In genomic region chr14:114821098-114821594, GRCm38 (mm10) we compare ENCODE assay signal across 13 mouse cellular contexts.
A peak's percentile ranks its signal among the peaks of the same experiment; 100 is the strongest.
DNase-seq lines count a peak whose midpoint lies in the region; ATAC-seq lines count a peak whose summit lies in the region.
"Had no signal": no experiment of that assay in that cellular context is flagged by ENCODE, and none has a peak within 500 bp of the region (broad histone marks: within the 10 kb centered on the region; RNA-seq: fewer than 3 reads in every experiment).

No protein-coding gene starts in this region.

- H3K4me2 ChIP-seq in kidney, embryonic 14.5 days (replicated peaks; ENCODE audit: low read depth, low read length), result no peak overlapping the region
- no peak overlapping the region for H3K4me2 ChIP-seq in neural tube, embryonic 12.5 days (replicated peaks)
- H3K4me2 ChIP-seq: liver, embryonic 15.5 days had no signal

- H3K4me1 ChIP-seq in kidney, embryonic 14.5 days (ENCODE audit: control insufficient read depth, insufficient read depth, low read length), result peaks cover 4% of the 10 kb centered on the region; the same call in 1 of the 2 replicates
- H3K4me1 ChIP-seq in neural tube, embryonic 12.5 days, result peaks cover 7% of the 10 kb centered on the region
- H3K4me1 ChIP-seq: liver, embryonic 15.5 days had no signal

- H3K27me3 ChIP-seq in kidney, embryonic 14.5 days (ENCODE audit: control insufficient read depth, insufficient read depth, low read length), result no peaks in the 10 kb centered on the region
- H3K27me3 ChIP-seq in neural tube, embryonic 12.5 days (replicated peaks), result no peaks in the 10 kb centered on the region
- H3K27me3 ChIP-seq: liver, embryonic 15.5 days had no signal

- no peak overlapping the region for H3K4me3 ChIP-seq in kidney, embryonic 14.5 days (ENCODE audit: low read length)
- no peak overlapping the region for H3K4me3 ChIP-seq in neural tube, embryonic 12.5 days
- H3K4me3 ChIP-seq: liver, embryonic 15.5 days had no signal

- peak; percentile 76; the same call in 1 of the 2 replicates for ATAC-seq in kidney, embryonic 14.5 days (ENCODE audit: low FRiP score, low TSS enrichment)
- peak; percentile 84 for ATAC-seq in neural tube, embryonic 12.5 days (ENCODE audit: low FRiP score, low read depth)

- no peak for DNase-seq in kidney, adult 11 months
- DNase-seq in embryo, embryonic 10.5 days (ENCODE audit: low spot score), result peak; percentile 83
- peak; percentile 58 for DNase-seq in forelimb bud, embryonic 11.5 days (ENCODE audit: low read depth, low spot score)
- no peak for DNase-seq in spleen, postnatal 14 days (ENCODE audit: low spot score in 2 of 2)
- no peak for DNase-seq in cerebellum, postnatal 10 days
- DNase-seq in left cerebral cortex, adult 18-20 months (ENCODE audit: low spot score in 2 of 2), result no peak
- DNase-seq: adrenal gland, adult 2 months; cerebellum, adult 2 months; kidney, adult 18-20 months; thymus, adult 18-20 months had no signal

- H3K9ac ChIP-seq in kidney, embryonic 14.5 days (ENCODE audit: low read depth, low read length), result no peak overlapping the region
- H3K9ac ChIP-seq in neural tube, embryonic 12.5 days, result no peak overlapping the region
- H3K9ac ChIP-seq: liver, embryonic 15.5 days had no signal

- H3K36me3 ChIP-seq in kidney, embryonic 14.5 days (ENCODE audit: control insufficient read depth, insufficient read depth, low read length), result no peaks in the 10 kb centered on the region
- H3K36me3 ChIP-seq in neural tube, embryonic 12.5 days, result no peaks in the 10 kb centered on the region
- H3K36me3 ChIP-seq: liver, embryonic 15.5 days had no signal

- H3K27ac ChIP-seq in kidney, embryonic 14.5 days (ENCODE audit: low read depth, low read length), result 0 out of 2 replicates have a peak overlapping the region, but pooled peaks have one; percentile 2
- H3K27ac ChIP-seq in neural tube, embryonic 12.5 days, result peak overlapping the region; percentile 47; the same call in 1 of the 2 replicates
- H3K27ac ChIP-seq: liver, embryonic 15.5 days had no signal

- 25% methylated on average over 2 of the region's 2 CpGs for WGBS in kidney, embryonic 14.5 days
- WGBS in neural tube, embryonic 12.5 days, result 6% methylated on average over 2 of the region's 2 CpGs

- H3K9me3 ChIP-seq in kidney, embryonic 14.5 days (ENCODE audit: control insufficient read depth, low read length), result no peaks in the 10 kb centered on the region
- no peaks in the 10 kb centered on the region for H3K9me3 ChIP-seq in neural tube, embryonic 12.5 days
- H3K9me3 ChIP-seq: liver, embryonic 15.5 days had no signal

Comparison
In these comparisons a context has a peak if more than half of its experiments do, and no peak if none do; other contexts are left out.
1. DNase-seq: peak in embryo, embryonic 10.5 days (single experiment) and forelimb bud, embryonic 11.5 days (single experiment); none in kidney, adult 11 months (single experiment), spleen, postnatal 14 days (0 of 2), cerebellum, postnatal 10 days (0 of 2) and left cerebral cortex, adult 18-20 months (0 of 2).